Mouse (Mus musculus) subcutaneous adipose tissue, adult 2 months (tissue): Measurements from ENCODE around the gene Ms4a7. TPM values are rescaled to one million over a fixed set of nuclear protein-coding genes. Genes with fewer than 3 reads are reported as not detected.

Experiments used
- polyA plus RNA-seq: library from polyadenylated mRNA; depleted of rRNA; stranded (reverse); fragments of >200 nt; gene quantifications from 2 replicates; pipeline ENCODE4 v1.2.3, GENCODE M21; 2012; ENCODE audit warnings: low replicate concordance; rRNA removed

Gene Ms4a7
- 3.7 and 19.3 TPM in 2 replicates for polyA plus RNA-seq

DNA sequence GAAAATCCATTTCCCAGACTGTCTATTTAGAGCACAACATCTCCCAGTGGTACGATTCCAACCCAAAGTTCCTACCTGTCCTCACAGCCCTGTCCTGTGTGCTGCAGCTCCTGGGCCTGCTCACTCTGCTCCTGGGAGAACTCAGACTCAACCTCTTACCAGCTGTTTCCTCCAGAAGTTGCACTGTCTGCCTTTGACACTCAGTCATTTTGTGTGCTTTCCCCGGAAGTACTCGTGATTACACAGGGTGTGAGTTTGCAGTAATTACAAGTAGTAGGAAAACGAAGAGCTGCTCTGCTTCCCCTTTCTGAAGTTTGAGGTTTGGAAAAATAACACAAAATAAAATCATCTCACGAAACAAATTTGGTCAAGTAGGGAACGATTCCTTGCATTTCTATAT is at the start of gene Ms4a7:
Ms4a7 (minus strand) TSS at position 215 of the 400 bp plus-strand sequence.

DNA sequence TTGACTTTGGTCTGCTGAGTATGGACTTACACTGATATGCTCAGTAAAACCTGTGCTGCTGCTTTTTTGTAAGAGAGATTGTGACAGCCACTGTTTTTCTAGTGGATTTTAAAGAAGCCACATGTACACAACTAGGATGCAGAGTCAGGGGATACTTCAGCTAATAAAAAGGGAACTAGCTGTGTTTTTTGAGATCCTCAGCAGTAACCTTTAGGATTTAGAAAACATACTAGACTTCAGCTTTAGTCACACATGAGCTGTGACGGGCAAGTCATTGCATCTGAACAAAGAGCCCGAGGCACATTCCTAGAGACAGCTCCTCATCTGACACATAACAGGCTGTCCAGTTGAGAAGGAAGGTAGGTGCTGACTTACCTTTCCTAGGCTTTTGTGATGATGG is 39.3 kb upstream of the Ms4a7 start, which contains the start of gene Ms4a4a:
Ms4a4a (plus strand) TSS at position 251 of the 400 bp plus-strand sequence.

DNA sequence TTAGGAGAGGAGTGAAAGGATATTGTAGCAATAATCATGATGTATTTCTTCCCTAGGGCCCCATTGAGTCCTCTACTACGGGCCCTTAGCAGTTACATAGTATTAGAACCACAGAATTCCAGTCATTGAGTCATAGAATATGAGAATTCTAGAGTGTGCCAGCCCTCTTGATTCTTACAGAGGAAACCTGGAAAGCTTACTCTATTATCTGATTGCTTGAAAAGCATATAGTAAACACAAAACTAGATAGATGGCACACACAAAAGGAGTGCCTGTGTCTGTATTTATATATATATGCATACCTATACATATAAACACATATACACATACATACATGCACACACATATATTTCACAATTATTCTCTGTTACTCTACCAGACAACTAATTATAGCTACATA is 21.6 kb downstream of the Ms4a7 start, which contains the start of gene Ms4a14:
Ms4a14 (minus strand) TSS at position 101 of the 400 bp plus-strand sequence.

DNA sequence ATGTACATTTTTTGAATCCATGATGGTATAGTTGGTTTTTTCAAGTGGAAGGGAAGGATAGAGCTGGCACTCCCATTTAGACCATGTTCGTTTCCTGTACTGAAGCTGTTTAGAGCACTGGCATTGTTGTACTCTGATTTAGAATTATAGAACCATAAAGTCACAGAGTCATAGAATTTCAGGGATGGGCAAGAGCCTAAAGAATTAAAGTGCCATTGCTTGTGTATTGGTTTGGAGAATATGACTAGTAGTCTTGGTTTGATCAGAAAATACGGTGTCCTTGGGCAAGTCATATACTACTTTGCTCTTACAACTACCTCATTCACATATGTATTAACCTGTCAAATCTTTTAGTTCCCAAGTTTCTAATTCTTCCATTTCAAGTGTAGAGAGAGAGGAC is 52.2 kb downstream of the Ms4a7 start, which contains the start of gene Ms4a5:
Ms4a5 (minus strand) TSS at position 101 of the 400 bp plus-strand sequence.

Other genes starting within 250 kb of the Ms4a7 start
- gene 1700017D01Rik, start 205.3 kb downstream of the Ms4a7 start, polyA plus RNA-seq: not detected in 2 replicates
- not detected in 2 replicates for gene 1700025F22Rik, start 170.8 kb downstream of the Ms4a7 start, polyA plus RNA-seq
- not detected in 2 replicates for gene Ms4a13, start 139.4 kb downstream of the Ms4a7 start, polyA plus RNA-seq
- gene Ms4a12, start 103.7 kb downstream of the Ms4a7 start, polyA plus RNA-seq: not detected in 2 replicates
- 0.10 and 0.34 TPM in 2 replicates for gene Ms4a1, start 69.9 kb downstream of the Ms4a7 start, polyA plus RNA-seq
- gene Ms4a5, start 52.3 kb downstream of the Ms4a7 start, polyA plus RNA-seq: not detected in 2 replicates
- gene Ms4a14, start 21.7 kb downstream of the Ms4a7 start, polyA plus RNA-seq: 0.90 and 0.93 TPM in 2 replicates
- gene Ms4a4a, start 39.4 kb upstream of the Ms4a7 start, polyA plus RNA-seq: 1.6 and 3.1 TPM in 2 replicates
- 0.42 and 4.8 TPM in 2 replicates for gene Ms4a4c, start 68.6 kb upstream of the Ms4a7 start, polyA plus RNA-seq
- gene Ms4a4b, start 107.4 kb upstream of the Ms4a7 start, polyA plus RNA-seq: 4.2 and 6.2 TPM in 2 replicates
- gene Ms4a6c, start 133.2 kb upstream of the Ms4a7 start, polyA plus RNA-seq: 7.5 and 13.0 TPM in 2 replicates
- gene Gm8369, start 149.8 kb upstream of the Ms4a7 start, polyA plus RNA-seq: 0.57 and 0.98 TPM in 2 replicates
- gene Ms4a6b, start 180.4 kb upstream of the Ms4a7 start, polyA plus RNA-seq: 7.5 and 10.6 TPM in 2 replicates
- 23.8 and 25.8 TPM in 2 replicates for gene Ms4a4d, start 200.7 kb upstream of the Ms4a7 start, polyA plus RNA-seq